Mouse (Mus musculus) kidney, postnatal 10 days (tissue): ENCODE measurements around the gene Ppp5c.

Experiments
- DNase-seq: peaks from one replicate; pipeline ENCODE4 v3.0.0; 2021; ENCODE audit warnings: mixed read lengths

Gene Ppp5c

DNA sequence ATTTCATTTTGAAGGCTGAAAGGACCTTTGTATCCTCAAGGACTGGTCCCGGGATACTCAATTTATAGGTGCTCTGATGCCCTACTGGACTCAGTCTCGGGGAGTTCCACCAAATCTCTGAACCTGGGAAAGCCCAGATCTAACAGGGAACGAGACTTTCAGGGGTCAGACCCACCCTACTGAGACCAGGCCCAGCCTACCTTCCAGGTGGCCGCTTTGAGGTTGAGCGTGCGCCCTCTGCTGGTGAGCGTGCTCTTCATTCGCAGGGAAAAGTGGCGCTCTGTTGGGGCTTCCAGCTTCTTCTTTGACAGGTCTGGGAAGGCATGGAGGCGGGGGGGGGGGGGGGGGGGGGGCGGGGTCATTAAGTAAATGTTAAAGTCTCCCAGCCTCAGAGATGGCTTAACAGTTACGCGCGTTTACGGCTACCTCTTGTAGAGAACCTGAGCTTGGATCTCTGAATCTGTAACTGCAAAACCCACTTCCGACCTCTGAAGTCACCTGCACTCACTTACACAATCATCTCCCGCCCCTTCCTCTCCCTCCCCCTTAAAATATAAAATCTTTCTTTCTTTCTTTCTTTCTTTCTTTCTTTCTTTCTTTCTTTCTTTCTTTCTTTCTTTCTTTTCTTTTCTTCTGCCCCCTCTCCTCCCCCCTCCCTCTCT lies 23.3 kb upstream of the Ppp5c start:
- peak; percentile 82 for DNase-seq

DNA sequence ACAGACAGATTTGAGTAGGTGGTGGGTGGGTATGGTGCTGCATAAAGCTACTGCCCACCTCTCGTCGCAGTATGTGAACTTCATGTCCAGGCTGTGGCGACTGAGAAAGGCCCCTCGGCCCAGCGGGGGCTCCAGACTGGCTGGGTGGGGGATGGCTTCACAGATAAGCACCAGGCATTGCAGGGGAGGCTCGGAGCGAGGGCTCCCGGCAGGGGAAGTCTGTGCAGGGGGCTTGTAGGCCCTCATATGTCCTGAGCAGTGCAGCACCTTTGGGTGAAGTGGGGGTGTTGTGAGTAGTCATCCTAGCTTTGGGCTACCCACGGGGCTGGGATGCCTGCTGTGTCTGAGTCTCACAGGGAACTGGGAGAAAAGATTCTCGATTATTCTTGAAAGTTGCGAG lies 22.8 kb upstream of the Ppp5c start:
- DNase-seq: no peak

DNA sequence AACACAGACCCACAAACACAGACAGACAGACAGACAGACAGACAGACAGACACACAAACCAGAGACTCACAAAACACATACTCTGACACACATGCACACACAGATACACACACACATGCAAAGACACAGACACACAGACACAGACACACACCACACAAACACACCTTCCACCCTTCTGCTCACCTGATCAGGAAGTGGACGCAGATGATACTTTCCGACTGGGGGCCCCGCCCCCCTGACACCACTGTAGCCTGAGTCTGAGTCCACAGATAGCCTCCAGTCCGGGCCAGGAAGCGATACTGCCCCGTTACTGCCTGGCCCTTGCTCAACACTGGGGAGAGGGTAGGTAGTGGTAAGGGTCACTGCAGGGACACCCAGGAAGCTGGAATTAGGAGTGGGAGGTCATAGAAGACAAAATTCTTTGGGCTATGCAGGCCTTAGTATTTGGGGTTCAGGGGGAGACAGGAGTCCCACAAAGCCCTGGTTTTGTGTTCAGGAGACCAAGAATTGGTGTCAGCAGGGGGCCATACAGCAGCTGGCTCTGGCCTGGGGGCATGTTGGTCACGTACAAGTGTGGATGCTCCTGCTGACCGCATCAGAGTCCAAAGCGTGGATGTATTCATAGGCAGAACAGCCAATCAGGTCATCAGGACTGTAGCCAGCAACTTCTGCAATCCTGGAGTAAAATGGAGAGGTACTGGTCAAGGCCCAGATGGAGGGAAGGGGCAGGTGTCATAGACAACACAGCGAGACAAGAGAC lies 20.9 kb upstream of the Ppp5c start:
- no peak for DNase-seq

DNA sequence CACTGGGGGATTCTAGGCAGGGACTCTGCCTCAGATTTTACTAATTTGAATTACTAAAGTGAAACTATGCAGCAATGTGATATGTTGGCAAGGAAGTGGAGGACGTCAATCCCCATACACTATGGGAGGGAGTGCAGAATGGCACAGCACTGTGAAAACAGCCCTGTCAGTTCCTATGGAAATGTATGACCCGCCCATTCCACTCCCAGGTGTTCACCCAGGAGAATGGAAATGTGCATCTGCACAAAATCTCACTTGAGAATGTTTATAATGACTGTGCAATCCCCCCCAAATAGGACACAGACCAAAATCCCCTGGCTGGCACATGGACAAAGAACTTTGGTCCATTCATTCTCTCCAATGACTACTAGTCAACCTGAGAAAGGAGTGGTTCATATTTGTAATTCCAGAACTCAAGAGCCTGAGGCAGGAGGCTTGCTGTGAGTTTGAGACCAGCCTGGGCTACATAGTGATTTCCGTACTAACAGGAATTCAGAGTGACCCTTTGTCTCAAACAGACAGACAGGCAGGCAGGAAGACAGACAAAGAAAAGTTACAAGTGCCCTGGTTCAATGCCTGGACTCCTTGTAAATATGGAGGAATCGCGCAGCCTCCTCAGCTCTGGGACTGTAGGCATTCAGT lies 19.4 kb upstream of the Ppp5c start:
- DNase-seq: no peak

DNA sequence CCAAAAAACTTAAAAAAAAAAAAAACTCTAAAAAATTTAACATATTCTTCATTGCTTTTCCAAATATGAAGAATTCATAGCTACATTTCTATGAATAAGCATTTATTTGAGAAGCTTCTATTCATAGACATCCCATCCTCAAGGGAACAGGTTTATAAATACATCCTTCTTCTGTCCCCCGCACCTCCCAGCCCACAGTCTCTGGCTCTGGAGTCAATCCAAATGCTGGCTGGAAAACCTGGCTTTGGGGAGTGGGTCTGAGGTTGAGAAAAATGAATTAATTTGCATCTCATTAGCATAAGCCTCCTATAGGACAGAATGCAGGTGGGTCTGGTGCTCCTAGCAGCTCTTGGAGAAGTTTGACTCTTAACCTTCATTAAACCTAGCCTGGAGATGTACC lies 18.0 kb upstream of the Ppp5c start:
- no peak for DNase-seq

DNA sequence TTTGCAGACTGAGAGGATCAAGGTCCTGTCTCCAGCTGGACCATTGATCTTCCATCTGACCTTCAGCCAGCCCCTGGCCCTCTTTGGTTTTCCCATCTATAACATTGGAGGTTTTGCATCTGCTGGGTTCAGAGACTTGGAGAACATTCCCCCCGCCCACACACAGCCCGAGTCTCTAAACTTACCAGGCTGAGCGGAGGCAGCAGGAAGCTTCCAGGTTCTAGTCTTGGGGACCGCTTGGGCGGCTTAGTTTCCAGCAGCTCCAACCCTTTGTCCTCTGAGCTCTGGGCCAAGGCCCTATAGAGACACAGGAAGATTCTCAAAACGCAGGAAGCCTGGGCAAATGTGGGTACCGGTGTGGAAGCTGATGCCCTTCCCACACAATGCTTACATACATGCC lies 11.6 kb upstream of the Ppp5c start:
- DNase-seq: no peak

DNA sequence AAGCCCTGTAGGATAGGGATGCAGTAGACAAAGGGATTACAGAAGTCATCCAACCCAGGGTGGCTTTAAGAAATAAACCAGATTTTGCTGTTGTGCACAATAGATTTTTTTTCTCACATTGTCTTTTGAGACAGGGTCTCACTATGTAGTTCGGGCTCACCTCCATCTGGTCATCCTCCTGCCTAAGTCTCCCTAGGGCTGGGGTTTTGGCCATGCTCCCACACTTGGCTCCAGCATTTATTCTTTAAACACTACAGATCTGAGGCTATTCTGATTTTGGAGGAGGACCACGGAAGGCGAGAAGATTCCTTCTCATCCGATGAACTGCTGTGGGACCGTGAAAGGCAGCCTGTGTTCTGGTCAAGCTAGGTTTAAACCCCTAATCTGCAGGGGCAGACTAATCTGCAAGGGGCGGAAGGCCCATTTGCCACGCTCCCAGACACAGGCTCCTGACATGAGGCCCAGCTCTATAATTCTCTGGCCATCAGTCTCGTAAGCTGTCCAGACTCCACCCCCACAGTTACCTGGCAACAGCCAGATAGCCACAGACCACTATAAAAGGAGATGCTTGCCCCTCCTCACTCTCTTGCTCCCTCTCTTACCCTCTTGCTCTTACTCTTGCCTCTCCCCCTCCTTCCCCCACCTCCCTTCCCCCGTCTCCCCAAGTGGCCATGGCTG lies 10.4 kb upstream of the Ppp5c start:
- no peak for DNase-seq

DNA sequence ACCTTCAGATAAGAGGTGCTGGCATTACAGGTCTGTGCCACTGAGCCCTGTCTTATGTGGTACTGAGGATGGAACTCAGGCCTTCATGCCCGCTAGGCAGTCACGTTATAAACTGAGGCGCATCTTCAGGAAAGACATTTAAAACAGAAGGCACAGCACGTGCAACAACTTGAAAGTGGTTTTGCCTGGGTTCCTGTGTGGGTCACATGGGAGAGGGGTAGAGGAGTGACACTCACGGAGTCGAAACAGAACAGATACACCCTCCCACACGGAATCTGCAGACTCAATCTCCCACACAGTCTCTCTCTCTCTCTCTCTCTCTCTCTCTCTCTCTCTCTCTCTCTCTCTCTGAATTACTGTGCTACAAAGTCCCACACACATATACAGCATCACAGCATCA lies 2.5 kb upstream of the Ppp5c start:
- DNase-seq: no peak

DNA sequence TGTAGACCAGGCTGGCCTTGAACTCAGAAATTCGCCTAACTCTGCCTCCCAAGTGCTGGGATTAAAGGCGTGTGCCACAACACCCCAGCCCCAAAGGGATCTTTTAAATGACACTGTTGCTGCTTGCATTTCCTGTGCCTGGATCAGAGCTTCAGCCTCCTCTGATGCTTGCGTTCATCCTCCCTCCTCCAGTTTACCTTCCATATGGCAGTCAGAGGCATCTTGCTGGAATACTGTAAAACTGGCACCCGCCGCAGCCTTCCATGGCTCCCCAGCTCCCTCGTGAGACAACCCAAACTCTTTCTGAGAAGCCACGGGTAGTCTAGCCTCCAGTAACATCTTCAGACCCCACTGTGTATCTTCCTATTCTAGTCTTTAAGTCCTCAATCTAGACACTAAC lies 1.2 kb upstream of the Ppp5c start:
- DNase-seq: no peak

DNA sequence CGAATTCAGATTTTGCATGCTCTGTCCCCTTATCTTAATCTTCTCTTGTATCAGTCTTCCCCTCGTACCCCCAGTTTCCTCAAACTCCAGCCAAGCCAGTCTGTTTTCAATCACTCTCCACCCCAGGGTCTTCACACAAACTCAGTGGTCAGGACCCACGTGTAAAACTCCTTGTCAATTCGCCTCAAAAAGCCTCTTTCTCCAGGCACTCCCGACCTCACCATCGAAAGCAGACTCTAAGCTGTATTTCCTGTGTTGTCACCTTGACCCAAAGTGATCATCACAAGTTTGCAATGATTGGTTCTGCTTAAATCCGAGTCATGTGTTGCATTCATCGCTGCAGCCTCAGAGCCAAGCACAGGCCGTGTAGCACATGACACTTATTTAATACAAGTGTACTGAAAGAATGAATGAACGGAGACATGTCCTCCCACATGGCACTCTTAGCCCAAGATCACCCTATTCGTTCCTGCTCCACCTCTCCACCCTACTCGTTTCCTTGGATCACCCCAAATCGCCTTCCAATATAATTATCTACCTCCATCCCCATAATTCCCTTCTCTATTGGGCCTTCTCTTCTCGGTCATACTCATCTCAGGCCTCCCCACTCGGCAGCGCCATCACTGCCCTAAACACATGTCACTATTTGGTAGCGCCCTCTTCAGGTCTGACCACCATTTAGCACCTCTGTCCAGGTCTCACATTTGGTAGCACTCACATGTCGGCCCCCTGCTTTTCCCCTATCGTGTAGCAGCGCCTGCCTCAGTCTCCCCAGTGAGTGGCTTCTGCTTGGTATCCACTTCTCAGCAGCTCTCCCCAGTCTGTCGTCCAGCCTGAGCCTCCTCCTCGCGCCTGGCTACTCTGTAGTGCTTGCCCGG lies 775 bp downstream of the Ppp5c start:
- no peak for DNase-seq

DNA sequence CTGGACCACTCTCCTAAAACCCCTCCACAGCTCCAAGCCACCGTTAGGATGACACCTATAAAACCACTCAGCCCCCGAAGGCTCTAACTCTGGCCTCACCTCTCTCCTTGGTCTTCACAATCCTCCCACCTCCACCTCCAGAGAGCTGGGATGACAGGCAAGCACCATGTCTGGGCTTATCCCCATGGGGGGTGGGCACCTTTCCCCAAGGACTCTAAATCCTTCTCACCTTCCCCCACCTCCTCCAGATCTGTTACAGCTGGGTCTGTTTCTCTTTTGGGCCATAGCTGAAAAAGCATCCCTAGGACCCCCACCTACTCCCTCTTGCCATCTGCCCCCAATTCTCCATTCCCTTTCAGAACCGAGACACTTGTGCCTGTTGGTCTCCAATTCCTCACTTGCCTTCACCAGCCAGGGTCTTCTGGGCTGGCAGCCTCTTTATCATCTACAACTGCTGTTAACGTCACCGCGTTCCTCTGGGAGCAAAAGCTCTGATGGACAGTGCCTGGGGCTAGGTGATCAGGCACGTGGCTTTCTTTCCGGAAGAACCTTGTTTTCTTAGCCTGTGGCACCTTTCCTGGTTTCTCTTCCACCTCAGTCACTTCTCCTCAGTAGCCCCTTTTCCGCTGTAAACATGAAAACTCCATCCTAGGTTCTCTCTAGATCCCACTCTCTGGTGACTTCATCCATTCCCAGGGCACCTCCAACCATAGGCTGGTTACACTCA lies 1.7 kb downstream of the Ppp5c start:
- no peak for DNase-seq

DNA sequence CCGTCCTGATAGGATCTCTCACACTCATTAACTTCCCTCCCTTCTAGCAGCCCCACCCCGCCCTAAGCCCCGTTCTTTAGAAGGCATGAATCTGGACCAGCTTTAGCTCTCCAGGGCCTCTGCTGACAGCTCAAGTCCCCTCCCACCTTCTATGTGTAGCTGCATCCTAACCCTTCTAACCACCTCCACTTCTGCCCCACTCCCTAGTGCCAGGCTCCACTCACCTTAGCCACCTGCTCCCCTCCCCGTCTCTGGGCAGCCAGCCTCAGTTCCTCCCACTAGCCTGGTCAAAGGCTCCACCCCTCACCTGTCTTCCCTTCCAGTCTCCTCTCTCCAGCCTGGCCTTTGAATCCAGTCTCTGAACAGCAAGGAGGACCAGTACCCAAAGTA lies 2.2 kb downstream of the Ppp5c start:
- DNase-seq: no peak

DNA sequence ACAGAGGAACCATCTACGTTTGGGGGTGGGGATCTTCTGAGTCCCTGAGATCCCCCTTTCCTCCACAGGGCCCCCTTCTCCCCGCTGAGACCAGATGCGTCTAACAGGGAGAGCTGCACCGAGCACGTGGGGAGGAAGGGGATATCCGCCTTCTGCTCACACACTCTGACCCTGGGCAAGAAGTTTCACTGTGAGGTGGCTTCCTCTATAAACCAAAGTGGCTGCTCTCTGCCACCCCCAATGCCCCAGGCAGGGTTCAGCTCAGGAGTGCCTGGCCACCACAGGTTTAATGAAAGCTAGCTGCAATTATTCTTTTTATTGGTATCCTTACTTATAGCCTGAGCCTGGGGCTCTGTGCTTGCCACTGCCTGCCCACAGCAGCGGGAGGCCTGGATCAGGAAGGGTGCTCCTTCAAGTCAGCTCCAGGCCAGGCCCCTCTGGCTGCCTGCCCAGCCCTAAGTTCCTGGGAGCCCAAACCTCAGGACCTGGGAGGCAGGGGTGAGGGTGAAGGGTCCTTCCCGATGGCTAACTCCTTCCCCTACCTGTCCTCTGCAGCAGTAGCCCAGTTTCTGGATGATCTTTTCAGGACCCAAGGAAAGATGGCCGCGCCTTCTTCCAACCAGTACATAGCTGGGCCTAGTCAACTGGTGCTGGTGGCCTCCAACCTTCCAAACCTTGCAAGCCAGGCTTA lies 2.8 kb downstream of the Ppp5c start:
- DNase-seq: peak; percentile 72

DNA sequence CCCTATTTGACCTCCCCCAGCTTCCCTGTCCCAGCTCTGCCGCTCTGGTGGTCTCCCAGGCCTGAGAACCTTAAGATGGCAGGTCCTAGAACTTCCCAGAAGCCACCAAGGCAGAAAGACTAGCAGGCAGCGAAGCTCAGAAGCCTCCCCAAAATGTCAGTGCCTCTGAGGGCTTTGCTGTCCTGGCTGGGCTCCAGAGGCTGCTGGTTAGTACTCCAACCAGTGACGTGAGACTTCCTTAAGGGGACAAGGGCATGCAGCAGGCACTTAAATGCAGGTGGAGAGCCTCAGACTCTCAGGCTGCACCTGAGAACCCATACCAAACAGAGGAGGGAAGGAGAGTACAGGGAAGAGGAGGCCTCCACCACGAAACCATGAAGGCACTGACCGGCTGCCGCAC lies 3.6 kb downstream of the Ppp5c start:
- DNase-seq: peak; percentile 59

DNA sequence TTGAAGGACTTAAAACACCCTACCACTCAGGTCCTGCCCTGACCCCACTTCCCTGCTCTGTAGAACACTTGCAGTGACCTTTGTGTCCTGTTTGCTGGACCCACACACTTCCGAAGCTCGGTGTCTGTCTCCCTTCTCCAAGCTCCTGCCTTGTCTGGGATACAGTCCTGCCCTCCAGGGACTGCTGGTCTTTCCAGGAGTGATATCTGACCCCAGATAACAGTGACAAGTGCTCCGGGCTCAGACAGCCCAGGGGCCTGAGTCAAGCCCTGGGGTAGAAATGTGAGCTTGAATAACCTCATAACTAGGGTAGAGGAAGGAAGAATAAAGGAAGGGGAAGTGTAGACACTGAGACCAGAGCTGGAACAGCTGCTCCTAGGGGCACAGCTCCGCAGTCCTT lies 4.0 kb downstream of the Ppp5c start:
- DNase-seq: no peak

DNA sequence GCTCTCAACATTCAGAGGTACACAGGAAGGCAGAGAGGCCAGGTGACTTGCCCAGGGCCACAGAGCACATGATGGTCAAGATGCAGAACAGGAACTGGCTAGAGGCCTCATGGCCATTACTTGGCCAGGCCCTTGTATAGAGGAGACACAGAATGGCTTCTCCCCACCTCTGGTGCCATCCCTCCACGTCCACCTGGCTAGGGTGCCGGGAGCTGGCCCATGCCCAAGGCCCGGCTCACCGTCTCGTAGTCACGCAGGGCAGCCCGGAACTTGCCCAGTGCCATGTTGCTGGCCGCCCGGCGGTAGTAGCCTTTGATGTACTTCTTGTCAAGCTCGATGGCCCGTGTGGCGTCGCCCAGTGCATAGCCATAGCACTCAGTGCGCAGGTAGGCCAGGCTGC lies 5.5 kb downstream of the Ppp5c start:
- DNase-seq: no peak

DNA sequence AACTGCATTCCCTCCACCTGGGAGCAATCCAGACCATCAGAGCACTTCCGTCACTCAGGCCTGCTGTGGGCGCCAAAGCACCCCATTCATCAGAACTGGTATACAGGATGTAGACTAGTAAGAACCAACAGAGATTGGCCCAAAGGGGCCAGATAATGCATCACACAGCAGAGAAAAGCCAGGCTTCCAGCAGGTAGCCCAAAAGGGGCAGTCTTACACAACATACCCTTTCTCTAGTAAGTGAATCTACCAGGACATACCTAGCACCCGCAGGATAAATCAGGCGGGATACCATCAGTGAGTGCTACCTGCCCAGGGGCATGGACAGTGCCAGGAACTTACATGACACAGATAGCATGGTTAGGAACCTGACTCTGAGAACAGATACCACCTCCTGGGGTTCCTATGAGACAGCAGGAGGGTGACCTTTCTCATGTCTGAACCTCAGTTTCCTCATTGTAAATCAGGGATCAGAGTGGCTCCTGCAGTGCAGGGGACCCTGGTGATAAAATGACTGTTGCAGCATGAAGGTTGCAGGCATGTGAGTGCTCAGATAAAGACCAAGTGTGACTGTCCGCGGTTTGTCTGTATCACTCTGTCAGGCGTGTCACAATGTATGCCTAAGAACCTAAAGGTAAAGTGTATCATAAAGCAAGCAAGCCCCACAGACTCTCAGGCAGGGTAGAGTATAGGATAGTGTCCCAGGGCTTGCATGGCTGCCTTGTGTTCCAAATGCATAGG lies 8.1 kb downstream of the Ppp5c start:
- DNase-seq: no peak

DNA sequence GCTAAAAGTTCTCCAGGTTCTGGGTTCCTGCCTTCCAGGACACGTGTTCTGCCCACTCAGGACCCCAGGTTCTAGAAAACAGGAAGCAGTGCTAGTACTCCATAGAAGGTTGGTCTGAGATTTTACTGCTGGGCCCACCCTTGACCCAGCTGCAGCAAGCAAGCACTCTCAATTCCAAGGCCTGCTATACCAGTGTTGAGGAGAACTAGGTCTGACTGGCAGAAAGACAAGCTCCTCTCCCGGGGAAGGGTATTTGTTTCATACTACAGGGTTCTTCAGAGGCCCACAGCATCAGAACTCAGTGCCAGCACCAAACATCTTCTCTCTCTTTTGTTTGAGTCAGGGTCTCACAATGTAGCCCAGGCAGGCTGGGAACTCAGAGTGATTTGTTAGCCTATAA lies 9.8 kb downstream of the Ppp5c start:
- DNase-seq: no peak

DNA sequence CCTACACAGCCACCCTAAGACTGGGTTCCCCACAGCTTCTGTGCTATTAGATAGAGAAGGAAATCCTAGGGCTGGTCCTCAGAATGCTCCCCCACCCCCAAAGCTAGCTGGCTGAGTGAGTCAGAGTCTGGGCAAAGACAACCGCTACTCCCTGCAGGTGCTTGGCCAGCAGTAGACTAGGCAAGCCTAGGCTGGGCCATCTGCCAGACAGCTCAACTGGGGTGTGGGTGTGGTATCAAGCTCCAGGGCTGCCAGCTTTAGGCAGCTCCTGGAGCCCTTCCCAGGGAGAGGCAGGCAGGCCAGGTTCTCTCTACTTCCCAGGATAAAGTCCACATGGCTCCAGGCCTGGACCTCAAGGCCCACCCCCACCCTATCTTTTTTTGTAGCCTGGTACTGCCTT lies 10.7 kb downstream of the Ppp5c start:
- DNase-seq: peak; percentile 91

DNA sequence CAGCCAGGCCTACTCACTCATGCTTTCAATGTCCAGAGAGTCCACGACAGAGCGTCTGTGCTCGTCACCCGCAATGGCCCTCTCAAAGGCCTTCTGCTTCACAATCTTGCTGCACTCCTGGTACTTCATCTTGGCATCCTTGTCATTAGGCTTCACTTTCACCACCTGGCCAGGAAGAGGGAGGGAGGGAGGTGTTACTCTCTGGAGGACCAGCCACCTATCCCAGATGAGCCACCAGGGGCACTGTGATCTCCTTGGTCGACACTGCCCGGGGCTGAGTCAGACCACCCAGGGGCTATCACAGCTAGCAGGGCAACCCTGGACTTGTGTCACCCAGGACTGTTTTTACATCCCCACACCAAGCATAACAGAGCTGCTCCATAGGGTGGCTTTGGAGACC lies 12.3 kb downstream of the Ppp5c start:
- DNase-seq: no peak
